Mouse (Mus musculus): Measurements from ENCODE around the gene Fads3.

- no peak for TF ChIP-seq CTCF (conservative IDR thresholded peaks at IDR 0.05; ENCODE audit: low read length)
- TF ChIP-seq POU5F1 (IDR thresholded peaks at IDR 0.05; ENCODE audit: borderline replicate concordance, low read length) = no peak
- TF ChIP-seq NANOG (IDR thresholded peaks at IDR 0.05; ENCODE audit: borderline replicate concordance, low read length) = no peak
These were observed 5.6 kb downstream of the Fads3 start for GRCm38 (mm10) chr19:10046983-10047382.

Measured in E14TG2a.4 (cell line).